Mouse (Mus musculus) monocyte, adult 2 months (primary cell): ENCODE results near the gene Mbtps1.

Source experiments
- DNase-seq, 2 experiments: peaks; one replicate each; pipeline ENCODE4 v3.0.0; 2022; ENCODE audit warnings: low spot score in 2 of 2, low read depth in 1 of 2

Gene Mbtps1

GRCm38 (mm10) chr8:119557821-119558602 is 523 bp downstream of the Mbtps1 start:
- DNase-seq = no peak

- DNase-seq = no peak
Measured at GRCm38 (mm10) chr8:119557132-119557531, 1.4 kb downstream of the Mbtps1 start.

GRCm38 (mm10) chr8:119555861-119556260 is 2.7 kb downstream of the Mbtps1 start:
- DNase-seq = no peak

GRCm38 (mm10) chr8:119552967-119553366 is 5.6 kb downstream of the Mbtps1 start:
- no peak for DNase-seq

GRCm38 (mm10) chr8:119548560-119549113 is 9.9 kb downstream of the Mbtps1 start:
- DNase-seq = no peak

- no peak for DNase-seq
Measured at GRCm38 (mm10) chr8:119547019-119547691, 11.4 kb downstream of the Mbtps1 start.

GRCm38 (mm10) chr8:119545791-119546190 is 12.7 kb downstream of the Mbtps1 start:
- DNase-seq = no peak

- DNase-seq = no peak
Measured at GRCm38 (mm10) chr8:119545180-119545579, 13.4 kb downstream of the Mbtps1 start.

GRCm38 (mm10) chr8:119544606-119545005 is 13.9 kb downstream of the Mbtps1 start:
- DNase-seq = no peak

GRCm38 (mm10) chr8:119531973-119532372 is 26.6 kb downstream of the Mbtps1 start:
- DNase-seq = no peak

GRCm38 (mm10) chr8:119531397-119531796 is 27.1 kb downstream of the Mbtps1 start:
- no peak for DNase-seq

GRCm38 (mm10) chr8:119530937-119531336 is 27.6 kb downstream of the Mbtps1 start:
- DNase-seq = no peak

- DNase-seq = no peak
Measured at GRCm38 (mm10) chr8:119528762-119529161, 29.8 kb downstream of the Mbtps1 start.

GRCm38 (mm10) chr8:119520102-119520501 is 38.4 kb downstream of the Mbtps1 start:
- no peak for DNase-seq

- no peak for DNase-seq
Measured at GRCm38 (mm10) chr8:119516674-119517073, 41.9 kb downstream of the Mbtps1 start.

GRCm38 (mm10) chr8:119515767-119516166 is 42.8 kb downstream of the Mbtps1 start:
- no peak for DNase-seq

GRCm38 (mm10) chr8:119514940-119515339 is 43.6 kb downstream of the Mbtps1 start:
- no peak for DNase-seq

- no peak for DNase-seq
Measured at GRCm38 (mm10) chr8:119513405-119513804, 45.1 kb downstream of the Mbtps1 start.

- no peak for DNase-seq
Measured at GRCm38 (mm10) chr8:119511722-119512121, 46.8 kb downstream of the Mbtps1 start.

- DNase-seq = no peak
Measured at GRCm38 (mm10) chr8:119510471-119510870, 48.1 kb downstream of the Mbtps1 start.

- DNase-seq = no peak
Measured at GRCm38 (mm10) chr8:119506106-119506505, 52.4 kb downstream of the Mbtps1 start.

GRCm38 (mm10) chr8:119505488-119505887 is 53.0 kb downstream of the Mbtps1 start:
- no peak for DNase-seq
